Mouse (Mus musculus): ENCODE measurements around the gene Ppp1r14a. TPM values are rescaled to one million over a fixed set of nuclear protein-coding genes. Genes with fewer than 3 reads are reported as not detected.

The Ppp1r14a gene
- polyA plus RNA-seq, 1 experiment = 22.1 TPM

- peak overlapping the region; percentile 59 for H3K27ac ChIP-seq (ENCODE audit: insufficient read depth, low read length)
- no peak for TF ChIP-seq EP300 (IDR thresholded peaks at IDR 0.05; ENCODE audit: insufficient read depth, low read depth, low read length)
- TF ChIP-seq POLR2A (IDR thresholded peaks at IDR 0.05; ENCODE audit: insufficient read depth, low read length) = no peak
- TF ChIP-seq CTCF (IDR thresholded peaks at IDR 0.05; ENCODE audit: low read depth, low read length) = no peak
- no peaks in the 10 kb centered on the region for H3K36me3 ChIP-seq (ENCODE audit: control insufficient read depth, insufficient read depth, low read length, poor library complexity, severe bottlenecking)
- H3K27me3 ChIP-seq (ENCODE audit: control insufficient read depth, insufficient read depth, low read length, poor library complexity, severe bottlenecking) = no peaks in the 10 kb centered on the region
- peak overlapping the region; percentile 44 for H3K4me3 ChIP-seq (ENCODE audit: low read depth, low read length)
- H3K9me3 ChIP-seq (replicated peaks; ENCODE audit: control insufficient read depth, insufficient read depth, low read length, poor library complexity, severe bottlenecking) = no peaks in the 10 kb centered on the region
- peak overlapping the region; percentile 59 for H3K9ac ChIP-seq (ENCODE audit: low read depth, poor library complexity, severe bottlenecking)
- H3K4me1 ChIP-seq (ENCODE audit: control insufficient read depth, insufficient read depth, low read length) = no peaks in the 10 kb centered on the region
Observed at GRCm38 (mm10) chr7:29247706-29248105, 41.4 kb upstream of the Ppp1r14a start.

GRCm38 (mm10) chr7:29248261-29248841 is 40.8 kb upstream of the Ppp1r14a start, which contains the start of gene 2200002D01Rik:
Gene 2200002D01Rik (minus strand): TSS chr7:29248466.
- TF ChIP-seq CTCF (IDR thresholded peaks at IDR 0.05; ENCODE audit: low read depth, low read length) (no peak), EP300 (IDR thresholded peaks at IDR 0.05; ENCODE audit: insufficient read depth, low read depth, low read length) (peak; percentile 72; the same call in 1 of the 2 replicates), POLR2A (IDR thresholded peaks at IDR 0.05; ENCODE audit: insufficient read depth, low read length) (no peak)
- Histone ChIP-seq H3K27me3 (ENCODE audit: control insufficient read depth, insufficient read depth, low read length, poor library complexity, severe bottlenecking) (no peaks in the 10 kb centered on the region), H3K27ac (ENCODE audit: insufficient read depth, low read length) (peak within 1 kb of the TSS; percentile 59)

GRCm38 (mm10) chr7:29251166-29251565 is 37.9 kb upstream of the Ppp1r14a start:
- H3K4me3 ChIP-seq (ENCODE audit: low read depth, low read length) = no peak overlapping the region
- H3K9ac ChIP-seq (ENCODE audit: low read depth, poor library complexity, severe bottlenecking) = no peak overlapping the region
- no peaks in the 10 kb centered on the region for H3K9me3 ChIP-seq (replicated peaks; ENCODE audit: control insufficient read depth, insufficient read depth, low read length, poor library complexity, severe bottlenecking)
- H3K36me3 ChIP-seq (ENCODE audit: control insufficient read depth, insufficient read depth, low read length, poor library complexity, severe bottlenecking) = peaks cover 10% of the 10 kb centered on the region
- TF ChIP-seq POLR2A (IDR thresholded peaks at IDR 0.05; ENCODE audit: insufficient read depth, low read length) (no peak), CTCF (IDR thresholded peaks at IDR 0.05; ENCODE audit: low read depth, low read length) (no peak), EP300 (IDR thresholded peaks at IDR 0.05; ENCODE audit: insufficient read depth, low read depth, low read length) (no peak)
- no peak overlapping the region for H3K27ac ChIP-seq (ENCODE audit: insufficient read depth, low read length)
- H3K4me1 ChIP-seq (ENCODE audit: control insufficient read depth, insufficient read depth, low read length) = no peaks in the 10 kb centered on the region
- no peaks in the 10 kb centered on the region for H3K27me3 ChIP-seq (ENCODE audit: control insufficient read depth, insufficient read depth, low read length, poor library complexity, severe bottlenecking)

More at GRCm38 (mm10) chr7:29248261-29248841, 40.8 kb upstream of the Ppp1r14a start, which contains the start of gene 2200002D01Rik:
- Histone ChIP-seq H3K4me1 (ENCODE audit: control insufficient read depth, insufficient read depth, low read length) (no peaks in the 10 kb centered on the region), H3K9ac (ENCODE audit: low read depth, poor library complexity, severe bottlenecking) (peak within 1 kb of the TSS; percentile 59), H3K4me3 (ENCODE audit: low read depth, low read length) (peak within 1 kb of the TSS; percentile 44), H3K9me3 (replicated peaks; ENCODE audit: control insufficient read depth, insufficient read depth, low read length, poor library complexity, severe bottlenecking) (no peaks in the 10 kb centered on the region), H3K36me3 (ENCODE audit: control insufficient read depth, insufficient read depth, low read length, poor library complexity, severe bottlenecking) (no peaks in the 10 kb centered on the region)

GRCm38 (mm10) chr7:29253842-29254241 is 35.3 kb upstream of the Ppp1r14a start:
- Histone ChIP-seq H3K27me3 (ENCODE audit: control insufficient read depth, insufficient read depth, low read length, poor library complexity, severe bottlenecking) (no peaks in the 10 kb centered on the region), H3K4me3 (ENCODE audit: low read depth, low read length) (no peak overlapping the region), H3K36me3 (ENCODE audit: control insufficient read depth, insufficient read depth, low read length, poor library complexity, severe bottlenecking) (peaks cover 29% of the 10 kb centered on the region), H3K27ac (ENCODE audit: insufficient read depth, low read length) (no peak overlapping the region), H3K4me1 (ENCODE audit: control insufficient read depth, insufficient read depth, low read length) (no peaks in the 10 kb centered on the region), H3K9me3 (replicated peaks; ENCODE audit: control insufficient read depth, insufficient read depth, low read length, poor library complexity, severe bottlenecking) (no peaks in the 10 kb centered on the region), H3K9ac (ENCODE audit: low read depth, poor library complexity, severe bottlenecking) (no peak overlapping the region)
- TF ChIP-seq CTCF (IDR thresholded peaks at IDR 0.05; ENCODE audit: low read depth, low read length) (no peak), POLR2A (IDR thresholded peaks at IDR 0.05; ENCODE audit: insufficient read depth, low read length) (no peak), EP300 (IDR thresholded peaks at IDR 0.05; ENCODE audit: insufficient read depth, low read depth, low read length) (no peak)

DNA sequence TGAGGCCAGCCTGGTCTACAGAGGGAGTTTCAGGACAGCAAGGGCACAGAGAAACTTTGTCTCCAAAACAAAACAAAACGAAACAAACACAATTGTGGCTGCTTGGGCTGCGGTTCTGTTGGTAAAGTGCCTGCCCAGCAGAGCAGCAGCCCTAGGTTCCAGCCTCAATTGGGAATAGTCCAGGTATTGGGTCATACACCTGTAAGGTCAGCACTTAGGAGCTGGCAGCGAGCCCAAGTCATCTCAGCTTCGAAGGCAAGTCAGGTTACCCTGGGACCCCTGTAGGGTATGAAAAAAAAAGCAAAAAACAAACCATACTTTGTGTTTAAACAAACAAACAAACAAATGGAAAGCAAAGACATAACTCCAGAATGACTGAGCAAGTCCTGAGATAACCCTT is 33.2 kb upstream of the Ppp1r14a start:
- Histone ChIP-seq H3K9ac (ENCODE audit: low read depth, poor library complexity, severe bottlenecking) (no peak overlapping the region), H3K36me3 (ENCODE audit: control insufficient read depth, insufficient read depth, low read length, poor library complexity, severe bottlenecking) (peaks cover 29% of the 10 kb centered on the region), H3K9me3 (replicated peaks; ENCODE audit: control insufficient read depth, insufficient read depth, low read length, poor library complexity, severe bottlenecking) (no peaks in the 10 kb centered on the region), H3K4me3 (ENCODE audit: low read depth, low read length) (no peak overlapping the region), H3K4me1 (ENCODE audit: control insufficient read depth, insufficient read depth, low read length) (no peaks in the 10 kb centered on the region), H3K27me3 (ENCODE audit: control insufficient read depth, insufficient read depth, low read length, poor library complexity, severe bottlenecking) (no peaks in the 10 kb centered on the region), H3K27ac (ENCODE audit: insufficient read depth, low read length) (no peak overlapping the region)
- TF ChIP-seq POLR2A (IDR thresholded peaks at IDR 0.05; ENCODE audit: insufficient read depth, low read length) = no peak
- no peak for TF ChIP-seq CTCF (IDR thresholded peaks at IDR 0.05; ENCODE audit: low read depth, low read length)
- TF ChIP-seq EP300 (IDR thresholded peaks at IDR 0.05; ENCODE audit: insufficient read depth, low read depth, low read length) = no peak

DNA sequence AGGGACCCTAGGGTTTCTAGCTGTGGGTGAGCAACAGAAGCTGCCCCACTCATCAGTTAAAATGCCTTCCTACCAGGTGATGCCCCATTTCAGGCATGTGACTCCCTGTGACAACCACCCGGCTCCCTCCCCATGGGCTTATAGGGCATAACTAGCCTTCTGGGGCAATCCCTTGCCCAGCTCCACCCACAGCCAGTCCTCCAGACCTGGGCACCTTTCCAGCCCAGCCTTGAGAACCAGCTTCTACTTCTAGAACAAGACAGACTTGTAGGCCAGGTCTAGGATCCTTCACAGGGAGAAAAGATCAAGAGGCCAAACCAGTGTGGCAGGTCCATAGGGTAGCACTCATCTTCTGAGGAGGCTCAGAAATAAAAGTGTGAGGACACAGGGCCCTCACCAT is 31.7 kb upstream of the Ppp1r14a start:
- H3K4me3 ChIP-seq (ENCODE audit: low read depth, low read length) = no peak overlapping the region
- no peak for TF ChIP-seq EP300 (IDR thresholded peaks at IDR 0.05; ENCODE audit: insufficient read depth, low read depth, low read length)
- no peak for TF ChIP-seq POLR2A (IDR thresholded peaks at IDR 0.05; ENCODE audit: insufficient read depth, low read length)
- no peak for TF ChIP-seq CTCF (IDR thresholded peaks at IDR 0.05; ENCODE audit: low read depth, low read length)
- H3K27ac ChIP-seq (ENCODE audit: insufficient read depth, low read length) = no peak overlapping the region
- H3K9me3 ChIP-seq (replicated peaks; ENCODE audit: control insufficient read depth, insufficient read depth, low read length, poor library complexity, severe bottlenecking) = no peaks in the 10 kb centered on the region
- no peaks in the 10 kb centered on the region for H3K4me1 ChIP-seq (ENCODE audit: control insufficient read depth, insufficient read depth, low read length)
- H3K36me3 ChIP-seq (ENCODE audit: control insufficient read depth, insufficient read depth, low read length, poor library complexity, severe bottlenecking) = peaks cover 29% of the 10 kb centered on the region
- no peak overlapping the region for H3K9ac ChIP-seq (ENCODE audit: low read depth, poor library complexity, severe bottlenecking)
- no peaks in the 10 kb centered on the region for H3K27me3 ChIP-seq (ENCODE audit: control insufficient read depth, insufficient read depth, low read length, poor library complexity, severe bottlenecking)
